ENCODE assay signal across 8 mouse cellular contexts in genomic region chr5:142386784-142387680, GRCm38 (mm10). TPM values are rescaled to one million over a fixed set of nuclear protein-coding genes. Genes with fewer than 3 reads are reported as not detected.
DNase-seq lines count a peak whose midpoint lies in the region; ATAC-seq and TF ChIP-seq lines count a peak whose summit lies in the region.

No protein-coding gene starts in this region.

- H3K4me2 ChIP-seq in lung, postnatal 0 days (replicated peaks; ENCODE audit: low read depth, low read length), result no peak overlapping the region
- 0 out of 2 replicates have a peak overlapping the region, but pooled peaks have one; percentile 10 for H3K4me2 ChIP-seq in midbrain, embryonic 13.5 days (replicated peaks)

- H3K36me3 ChIP-seq in lung, postnatal 0 days (ENCODE audit: insufficient read depth, low read length), result no peaks in the 10 kb centered on the region
- H3K36me3 ChIP-seq in midbrain, embryonic 13.5 days, result no peaks in the 10 kb centered on the region

- no peak overlapping the region for H3K27ac ChIP-seq in lung, postnatal 0 days (ENCODE audit: low read length)
- peak overlapping the region; percentile 66 for H3K27ac ChIP-seq in midbrain, embryonic 13.5 days

- intact Hi-C loops in heart, postnatal 14 days (cut with DNase I), result no loop called here

- no peak overlapping the region for H3K4me3 ChIP-seq in lung, postnatal 0 days (ENCODE audit: low read depth, low read length)
- no peak overlapping the region for H3K4me3 ChIP-seq in midbrain, embryonic 13.5 days (replicated peaks)

- H3K9ac ChIP-seq in lung, postnatal 0 days (replicated peaks; ENCODE audit: low read depth), result no peak overlapping the region
- H3K9ac ChIP-seq in midbrain, embryonic 13.5 days (replicated peaks), result peak overlapping the region; percentile 43

- no peak; the same call in 1 of the 2 replicates for TF ChIP-seq CTCF in lung, postnatal 0 days (IDR thresholded peaks at IDR 0.05)

- TF ChIP-seq EP300 in lung, postnatal 0 days (IDR thresholded peaks at IDR 0.05), result no peak

- no peaks in the 10 kb centered on the region for H3K27me3 ChIP-seq in lung, postnatal 0 days (replicated peaks; ENCODE audit: insufficient read depth, low read length)
- H3K27me3 ChIP-seq in midbrain, embryonic 13.5 days, result no peaks in the 10 kb centered on the region

- 47% methylated on average over 17 of the region's 17 CpGs for WGBS in lung, postnatal 0 days
- 30% methylated on average over 17 of the region's 17 CpGs for WGBS in midbrain, embryonic 13.5 days

- no peaks in the 10 kb centered on the region for H3K9me3 ChIP-seq in lung, postnatal 0 days (ENCODE audit: low read length)
- H3K9me3 ChIP-seq in midbrain, embryonic 13.5 days, result no peaks in the 10 kb centered on the region

- H3K4me1 ChIP-seq in lung, postnatal 0 days (ENCODE audit: insufficient read depth, low read depth, low read length), result peaks cover 9% of the 10 kb centered on the region; the same call in 1 of the 2 replicates
- peaks cover 41% of the 10 kb centered on the region for H3K4me1 ChIP-seq in midbrain, embryonic 13.5 days (replicated peaks)

- peak; percentile 49; the same call in 1 of the 2 replicates for ATAC-seq in lung, postnatal 0 days
- peak; percentile 83 for ATAC-seq in midbrain, embryonic 13.5 days

- DNase-seq in cerebellum, postnatal 10 days, result peak; percentile 77 to 79
- DNase-seq in cerebellum, adult 11 months, result no peak
- DNase-seq in lung, postnatal 0 days (ENCODE audit: low spot score), result no peak
- DNase-seq in lung, postnatal 36 days, result no peak
- DNase-seq in heart, postnatal 14 days, result peak; percentile 29 to 40
- no peak for DNase-seq in urinary bladder, postnatal 14 days (ENCODE audit: low spot score)
- no peak for DNase-seq in spleen, postnatal 4 days (ENCODE audit: low spot score in 2 of 2)

RNA-seq across cellular contexts. Expression of gene Foxk1, which starts 14.3 kb away (rescaled TPM):
- polyA plus RNA-seq in lung, postnatal 0 days (2015; fragmentation: Nextera tagmentation; extraction: Ambion mirVana), result 4.3 and 5.1 TPM in 2 replicates
- total RNA-seq in heart, postnatal 14 days (2021), result 10 to 100 TPM; 16.7 to 17.5 TPM
- 4.8 and 5.1 TPM in 2 replicates for polyA plus RNA-seq in midbrain, embryonic 13.5 days (2015; fragmentation: Nextera tagmentation; extraction: Ambion mirVana)

Comparison
In these comparisons a context has a peak if more than half of its experiments do, and no peak if none do; other contexts are left out.
1. DNase-seq: peak in cerebellum, postnatal 10 days (2 of 2) and heart, postnatal 14 days (2 of 2); none in cerebellum, adult 11 months (single experiment), lung, postnatal 0 days (single experiment), lung, postnatal 36 days (single experiment), urinary bladder, postnatal 14 days (single experiment) and spleen, postnatal 4 days (0 of 2).